Mouse (Mus musculus) embryonic fibroblast, embryonic 13.5 days (primary cell): Measurements from ENCODE around the gene Neurod1. TPM values are rescaled to one million over a fixed set of nuclear protein-coding genes. Genes with fewer than 3 reads are reported as not detected.
A peak's percentile ranks its signal among the peaks of the same experiment; 100 is the strongest.

Experiments
- H3K27ac ChIP-seq: 2 replicates; pipeline ENCODE4 v1.5.1; 2012; ENCODE audit warnings: low read length, control low read depth, inconsistent platforms; ENCODE audit not compliant: insufficient read depth
- H3K4me1 ChIP-seq: 2 replicates; pipeline ENCODE4 v1.6.1; 2011; ENCODE audit warnings: low read length; ENCODE audit not compliant: control insufficient read depth, insufficient read depth
- H3K4me3 ChIP-seq: 2 replicates; pipeline ENCODE4 v1.5.1; 2011; ENCODE audit warnings: mild to moderate bottlenecking, control low read depth, low read length; ENCODE audit not compliant: insufficient read depth
- CTCF ChIP-seq: IDR thresholded peaks from 2 replicates; pipeline ENCODE4 v1.5.1; 2011; ENCODE audit warnings: mild to moderate bottlenecking, control low read depth, low read length, moderate library complexity, borderline replicate concordance; ENCODE audit not compliant: insufficient read depth
- POLR2A ChIP-seq: IDR thresholded peaks from 2 replicates; pipeline ENCODE4 v1.6.1; 2011; ENCODE audit warnings: low read depth, mild to moderate bottlenecking, control low read depth, low read length, moderate library complexity
- polyA plus RNA-seq: library from polyadenylated mRNA; stranded (reverse); fragments of >200 nt; gene quantifications from 2 replicates; pipeline ENCODE4 v1.2.4, GENCODE M21; 2011; ENCODE audit warnings: low read depth; ENCODE audit not compliant: missing spikeins, insufficient read length

The Neurod1 gene
- polyA plus RNA-seq, 1 experiment, result not detected

- no peaks in the 10 kb centered on the region for H3K4me1 ChIP-seq
- H3K27ac ChIP-seq, result no peak overlapping the region
- no peak for TF ChIP-seq POLR2A
- no peak for TF ChIP-seq CTCF
- no peak overlapping the region for H3K4me3 ChIP-seq
These were observed 1.4 kb upstream of the Neurod1 start for GRCm38 (mm10) chr2:79457932-79458331.

DNA sequence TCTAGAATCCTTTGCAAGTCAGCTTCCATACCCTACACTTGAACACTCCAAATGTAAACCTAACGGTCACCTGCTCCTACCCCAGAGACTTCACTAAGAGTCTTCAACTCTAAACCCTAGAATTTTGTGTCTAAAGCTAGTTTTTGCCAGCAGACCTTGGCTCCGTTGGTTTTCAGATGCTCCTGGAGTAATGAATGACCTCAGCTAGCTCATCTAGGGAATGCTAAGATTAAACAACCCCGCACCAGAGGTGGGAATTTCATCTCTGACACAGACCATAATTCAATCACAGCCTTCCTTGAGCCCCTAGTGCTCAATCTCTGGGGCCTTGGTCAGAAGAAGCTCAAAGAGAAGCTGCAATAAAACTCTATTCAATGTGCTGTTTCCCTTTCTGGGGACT, 883 bp upstream of the Neurod1 start:
- TF ChIP-seq POLR2A (no peak), CTCF (no peak)
- no peaks in the 10 kb centered on the region for H3K4me1 ChIP-seq

DNA sequence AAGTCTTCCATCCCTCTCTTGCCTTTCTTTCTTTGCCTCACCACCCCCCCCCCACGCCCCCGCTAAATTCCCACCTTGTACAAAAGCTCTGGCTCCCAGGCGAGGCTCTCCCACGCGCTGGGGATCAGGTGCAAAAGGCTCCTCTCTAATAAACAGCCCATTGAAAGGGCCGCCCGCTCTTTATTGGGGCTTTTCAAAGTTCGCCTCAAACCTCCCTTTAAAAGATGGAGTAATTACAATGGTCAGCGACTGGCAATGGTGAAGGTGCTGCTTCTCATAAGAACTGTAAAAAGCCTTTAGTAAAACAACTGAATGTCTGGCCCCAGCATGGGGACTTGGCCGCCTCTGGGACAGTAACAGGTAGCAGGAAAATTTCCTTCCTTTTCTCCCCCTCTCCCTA, 905 bp downstream of the Neurod1 start:
- no peak overlapping the region for H3K27ac ChIP-seq
- TF ChIP-seq POLR2A, result no peak
- no peak overlapping the region for H3K4me3 ChIP-seq
- no peaks in the 10 kb centered on the region for H3K4me1 ChIP-seq

More for the DNA sequence above, 883 bp upstream of the Neurod1 start:
- H3K4me3 ChIP-seq, result no peak overlapping the region
- H3K27ac ChIP-seq, result no peak overlapping the region

DNA sequence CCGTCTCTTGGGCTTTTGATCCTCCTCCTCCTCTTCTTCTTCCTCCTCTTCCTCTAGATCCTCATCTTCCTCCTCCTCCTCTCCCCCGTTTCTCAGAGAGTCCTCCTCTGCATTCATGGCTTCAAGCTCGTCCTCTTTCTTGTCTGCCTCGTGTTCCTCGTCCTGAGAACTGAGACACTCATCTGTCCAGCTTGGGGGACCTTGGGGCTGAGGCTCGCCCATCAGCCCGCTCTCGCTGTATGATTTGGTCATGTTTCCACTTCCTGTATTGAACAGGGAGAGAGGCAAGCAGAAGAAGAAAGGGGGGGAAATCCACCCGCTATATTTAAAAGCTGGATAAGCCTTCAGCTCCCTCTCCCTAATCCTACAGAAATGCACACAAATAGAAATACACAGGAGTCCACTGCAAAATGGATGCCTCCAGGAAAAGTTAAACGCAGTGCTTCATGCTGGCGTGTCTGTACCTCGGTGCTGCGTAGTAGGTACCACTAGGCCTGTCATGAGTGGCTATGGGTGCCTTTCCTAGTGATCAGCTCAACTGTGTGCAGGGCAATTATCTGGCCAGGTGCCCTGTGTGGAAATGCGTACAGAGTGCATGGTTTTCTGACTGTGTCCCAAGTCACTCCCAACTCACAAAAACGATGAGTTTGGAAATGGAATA, 1.6 kb downstream of the Neurod1 start:
- Histone ChIP-seq H3K4me1 (no peaks in the 10 kb centered on the region), H3K4me3 (no peak overlapping the region), H3K27ac (no peak overlapping the region)
- TF ChIP-seq CTCF (no peak), POLR2A (no peak)

DNA sequence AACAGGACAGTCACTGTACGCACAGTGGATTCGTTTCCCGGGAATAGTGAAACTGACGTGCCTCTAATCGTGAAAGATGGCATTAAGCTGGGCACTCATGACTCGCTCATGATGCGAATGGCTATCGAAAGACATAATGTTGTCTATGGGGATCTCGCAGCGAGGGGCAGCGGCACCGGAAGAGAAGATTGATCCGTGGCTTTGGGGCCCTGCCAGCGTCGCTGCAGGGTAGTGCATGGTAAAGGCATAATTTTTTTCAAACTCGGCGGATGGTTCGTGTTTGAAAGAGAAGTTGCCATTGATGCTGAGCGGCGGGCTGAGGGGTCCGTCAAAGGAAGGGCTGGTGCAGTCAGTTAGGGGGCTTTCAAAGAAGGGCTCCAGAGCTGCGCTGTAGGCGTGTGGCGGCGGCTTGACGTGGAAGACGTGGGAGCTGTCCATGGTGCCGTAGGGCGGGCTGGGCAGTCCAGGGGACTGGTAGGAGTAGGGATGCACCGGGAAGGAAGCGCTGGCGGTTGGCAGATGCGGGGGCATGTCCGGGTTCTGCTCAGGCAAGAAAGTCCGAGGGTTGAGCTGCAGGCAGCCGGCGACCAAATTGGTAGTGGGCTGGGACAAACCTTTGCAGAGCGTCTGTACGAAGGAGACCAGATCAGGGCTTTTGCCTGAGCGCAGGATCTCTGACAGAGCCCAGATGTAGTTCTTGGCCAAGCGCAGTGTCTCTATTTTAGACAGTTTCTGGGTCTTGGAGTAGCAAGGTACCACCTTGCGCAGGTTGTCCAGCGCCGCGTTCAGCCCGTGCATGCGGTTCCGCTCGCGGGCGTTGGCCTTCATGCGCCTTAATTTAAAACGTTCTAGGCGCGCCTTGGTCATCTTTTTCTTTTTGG, 2.4 kb downstream of the Neurod1 start:
- TF ChIP-seq CTCF (no peak), POLR2A (no peak)
- Histone ChIP-seq H3K27ac (no peak overlapping the region), H3K4me1 (no peaks in the 10 kb centered on the region), H3K4me3 (peak overlapping the region; percentile 44)

DNA sequence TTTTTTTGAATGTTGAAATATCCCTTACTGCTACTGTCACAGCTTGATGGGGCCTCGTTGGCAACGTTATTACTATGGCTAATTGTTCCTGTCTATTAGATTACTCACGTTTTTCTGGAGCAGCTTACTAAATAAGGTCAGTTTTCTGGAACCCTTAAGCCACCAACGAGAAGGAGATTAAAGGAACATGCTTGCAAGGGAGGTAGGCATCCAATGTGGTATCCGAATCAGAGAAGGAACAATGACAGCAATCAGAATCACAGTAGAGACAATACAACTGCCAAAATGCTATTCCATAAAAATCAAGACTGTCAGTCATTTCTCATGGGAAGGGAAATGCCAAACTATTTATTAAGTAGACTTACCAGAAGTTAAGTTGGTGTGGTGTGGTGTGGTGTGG, 5.1 kb downstream of the Neurod1 start:
- H3K27ac ChIP-seq, result no peak overlapping the region
- no peaks in the 10 kb centered on the region for H3K4me1 ChIP-seq
- no peak overlapping the region for H3K4me3 ChIP-seq
- TF ChIP-seq CTCF (no peak), POLR2A (no peak)

DNA sequence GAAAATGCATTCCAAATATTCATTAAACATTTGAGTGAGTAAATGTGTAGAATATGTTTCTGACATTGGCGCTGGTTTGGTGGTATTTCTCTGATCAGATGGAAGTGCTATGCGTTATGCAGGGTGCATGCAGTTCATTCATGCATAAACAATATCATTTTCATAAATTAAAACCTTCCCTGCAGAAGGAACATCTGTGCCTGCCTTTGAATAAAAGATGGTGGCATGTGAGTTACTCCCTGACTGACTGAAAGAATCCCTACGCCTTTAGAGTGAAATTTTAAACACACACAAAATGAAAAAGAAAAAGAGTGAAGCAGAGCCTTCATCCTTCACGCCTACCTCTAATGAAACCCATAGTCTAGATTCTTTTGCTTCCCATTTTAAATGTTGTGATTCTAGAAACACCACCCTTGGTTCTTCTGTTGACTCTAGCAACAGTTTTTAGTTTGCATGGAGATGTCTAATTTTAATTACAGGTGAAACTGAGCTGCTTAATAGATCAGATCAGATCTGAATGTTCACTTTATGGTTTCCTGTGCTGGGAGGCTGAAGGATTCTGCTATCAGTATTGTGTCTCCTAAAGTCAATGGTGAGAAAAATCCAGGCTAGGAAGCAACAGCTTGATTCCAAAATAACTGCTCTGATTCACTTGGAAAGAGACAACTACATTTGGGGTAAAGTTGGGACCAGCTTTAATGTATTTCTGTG, 5.7 kb downstream of the Neurod1 start:
- Histone ChIP-seq H3K27ac (no peak overlapping the region), H3K4me3 (no peak overlapping the region), H3K4me1 (no peaks in the 10 kb centered on the region)
- TF ChIP-seq POLR2A, result no peak
- no peak for TF ChIP-seq CTCF

- TF ChIP-seq POLR2A (no peak), CTCF (no peak)
- Histone ChIP-seq H3K27ac (no peak overlapping the region), H3K4me3 (no peak overlapping the region), H3K4me1 (no peaks in the 10 kb centered on the region)
These were observed 7.2 kb downstream of the Neurod1 start for GRCm38 (mm10) chr2:79449371-79449770.

DNA sequence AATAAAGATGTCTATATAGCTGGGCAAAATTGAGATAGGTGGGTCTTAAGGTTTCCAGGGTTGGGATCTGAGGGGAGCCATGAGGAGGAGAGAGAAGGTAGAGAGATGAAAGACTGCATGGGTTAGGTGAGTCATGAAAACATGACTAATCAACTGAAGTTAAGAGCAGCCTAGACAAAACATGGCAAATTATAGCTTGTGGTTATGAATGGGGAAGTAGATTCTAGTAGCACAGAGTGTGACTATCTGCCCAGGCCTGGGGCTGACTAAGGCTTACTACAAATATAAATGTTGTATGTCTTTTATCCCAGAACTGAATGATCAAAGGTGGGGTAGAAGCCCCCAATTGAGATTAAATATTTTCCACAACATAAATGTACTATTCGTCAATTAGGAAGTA, 9.4 kb downstream of the Neurod1 start:
- TF ChIP-seq CTCF, result no peak
- no peak for TF ChIP-seq POLR2A
- Histone ChIP-seq H3K27ac (no peak overlapping the region), H3K4me1 (no peaks in the 10 kb centered on the region), H3K4me3 (no peak overlapping the region)
